Mouse (Mus musculus) erythroblast, embryonic 14.5 days (primary cell): ENCODE results near the gene Rnf169. TPM values are rescaled to one million over a fixed set of nuclear protein-coding genes. Genes with fewer than 3 reads are reported as not detected.

Experiments
- H3K27me3 ChIP-seq: 2 replicates; pipeline ENCODE4 v1.6.1; 2012; ENCODE audit warnings: inconsistent platforms; ENCODE audit not compliant: control insufficient read depth
- H3K36me3 ChIP-seq: 2 replicates; pipeline ENCODE4 v1.6.1; 2012; ENCODE audit warnings: mild to moderate bottlenecking, inconsistent platforms; ENCODE audit not compliant: control insufficient read depth
- H3K4me1 ChIP-seq: 2 replicates; pipeline ENCODE4 v1.6.1; 2012; ENCODE audit warnings: inconsistent platforms; ENCODE audit not compliant: control insufficient read depth
- H3K4me3 ChIP-seq: replicated peaks from 2 replicates; pipeline ENCODE3; 2012; ENCODE audit warnings: moderate library complexity, mild to moderate bottlenecking, inconsistent platforms
- H3K9me3 ChIP-seq: 2 replicates; pipeline ENCODE4 v1.6.1; 2012; ENCODE audit warnings: low read length, inconsistent platforms, mixed read lengths; ENCODE audit not compliant: control insufficient read depth
- GATA1 ChIP-seq: IDR thresholded peaks from 2 replicates; pipeline ENCODE4 v1.6.1; 2012; ENCODE audit warnings: low read length, inconsistent platforms, mixed read lengths
- TAL1 ChIP-seq: IDR thresholded peaks from 3 replicates; pipeline ENCODE4 v1.6.1; 2012; ENCODE audit warnings: low read length, inconsistent platforms, mixed read lengths
- polyA plus RNA-seq: library from polyadenylated mRNA; stranded (reverse); fragments of >175 nt; gene quantifications from 2 replicates; pipeline ENCODE4 v1.2.3, GENCODE M21; 2012

Rnf169 gene
- polyA plus RNA-seq, 1 experiment: 0.08 TPM

GRCm38 (mm10) chr7:99911038-99911437 lies 69.2 kb downstream of the Rnf169 start:
- Histone ChIP-seq H3K4me1 (peaks cover 30% of the 10 kb centered on the region), H3K36me3 (no peaks in the 10 kb centered on the region), H3K4me3 (no peak overlapping the region), H3K27me3 (peaks cover 20% of the 10 kb centered on the region), H3K9me3 (no peaks in the 10 kb centered on the region)
- TF ChIP-seq GATA1: no peak

DNA sequence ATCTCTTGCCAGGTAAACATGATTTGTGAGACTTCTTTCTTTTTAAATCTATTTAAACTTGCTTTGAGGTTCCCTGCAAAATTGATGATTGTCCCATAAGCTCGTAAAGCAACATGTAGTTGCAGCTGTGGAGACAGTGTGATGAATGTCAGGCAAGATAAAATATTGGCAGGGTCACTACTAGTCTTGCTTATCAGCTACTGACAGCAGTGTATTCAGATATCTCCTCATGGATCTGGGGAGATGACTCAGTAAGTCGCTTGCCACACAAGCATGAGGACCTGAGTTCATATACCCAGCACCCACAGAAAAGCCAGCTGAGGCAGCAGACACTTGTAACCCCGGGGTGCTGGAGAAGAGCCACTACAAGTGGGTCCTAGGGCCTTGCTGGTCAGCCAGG lies 72.8 kb downstream of the Rnf169 start:
- no peaks in the 10 kb centered on the region for H3K36me3 ChIP-seq
- H3K9me3 ChIP-seq: no peaks in the 10 kb centered on the region
- no peaks in the 10 kb centered on the region for H3K27me3 ChIP-seq
- TF ChIP-seq GATA1 (0 out of 2 replicates have a peak, but pooled peaks have one; percentile 17), TAL1 (0 out of 3 replicates have a peak, but pooled peaks have one; percentile 16)
- H3K4me1 ChIP-seq: peaks cover 34% of the 10 kb centered on the region
- H3K4me3 ChIP-seq: no peak overlapping the region

- Histone ChIP-seq H3K4me1 (peaks cover 34% of the 10 kb centered on the region), H3K36me3 (no peaks in the 10 kb centered on the region), H3K27me3 (no peaks in the 10 kb centered on the region; the same call in 1 of the 2 replicates), H3K9me3 (no peaks in the 10 kb centered on the region), H3K4me3 (no peak overlapping the region)
- TF ChIP-seq GATA1 (no peak), TAL1 (no peak)
Measured at GRCm38 (mm10) chr7:99906346-99906745, 73.9 kb downstream of the Rnf169 start.

- TF ChIP-seq GATA1: no peak
- no peak for TF ChIP-seq TAL1
- Histone ChIP-seq H3K36me3 (no peaks in the 10 kb centered on the region), H3K4me1 (peaks cover 34% of the 10 kb centered on the region), H3K4me3 (no peak overlapping the region), H3K9me3 (no peaks in the 10 kb centered on the region), H3K27me3 (no peaks in the 10 kb centered on the region; the same call in 1 of the 2 replicates)
Measured at GRCm38 (mm10) chr7:99904421-99905005, 75.7 kb downstream of the Rnf169 start.

DNA sequence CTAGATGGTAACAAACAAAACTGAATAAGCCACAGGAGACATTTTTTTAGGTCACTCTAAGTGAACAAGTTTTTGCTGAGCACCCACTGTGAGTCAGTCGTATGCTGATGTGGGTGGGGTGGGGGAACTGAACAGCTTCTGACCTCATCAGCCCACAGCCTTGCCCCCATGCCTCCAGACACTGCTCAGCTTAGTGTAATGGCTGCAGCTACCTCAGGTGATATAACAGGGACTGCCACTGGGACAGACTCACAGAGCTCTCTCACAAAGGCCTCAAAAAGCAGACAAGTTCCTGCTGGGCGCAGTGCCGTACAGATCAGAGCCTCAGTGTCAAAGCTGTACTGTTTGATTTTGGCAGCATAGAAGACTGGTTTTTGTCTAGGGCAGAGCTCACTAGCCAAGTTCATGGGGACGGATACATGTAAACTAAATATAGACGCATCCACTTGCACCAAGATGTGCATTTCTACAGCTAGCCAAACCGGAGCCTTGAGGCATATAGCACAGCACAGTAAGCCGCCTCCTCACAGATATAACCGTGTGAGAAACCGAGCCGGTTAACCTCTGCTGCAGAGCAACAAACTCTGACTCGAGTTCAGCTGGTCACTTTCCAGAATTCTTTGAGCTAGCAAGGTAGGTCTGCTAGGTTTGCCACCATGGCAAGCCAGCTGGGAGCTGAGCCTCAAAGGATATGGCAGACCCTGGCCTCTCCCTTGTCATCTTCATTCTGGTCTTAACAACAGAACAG lies 77.2 kb downstream of the Rnf169 start:
- H3K27me3 ChIP-seq: no peaks in the 10 kb centered on the region; the same call in 1 of the 2 replicates
- H3K4me1 ChIP-seq: peaks cover 24% of the 10 kb centered on the region
- no peaks in the 10 kb centered on the region for H3K36me3 ChIP-seq
- TF ChIP-seq GATA1 (no peak), TAL1 (no peak)
- no peak overlapping the region for H3K4me3 ChIP-seq
- H3K9me3 ChIP-seq: no peaks in the 10 kb centered on the region

DNA sequence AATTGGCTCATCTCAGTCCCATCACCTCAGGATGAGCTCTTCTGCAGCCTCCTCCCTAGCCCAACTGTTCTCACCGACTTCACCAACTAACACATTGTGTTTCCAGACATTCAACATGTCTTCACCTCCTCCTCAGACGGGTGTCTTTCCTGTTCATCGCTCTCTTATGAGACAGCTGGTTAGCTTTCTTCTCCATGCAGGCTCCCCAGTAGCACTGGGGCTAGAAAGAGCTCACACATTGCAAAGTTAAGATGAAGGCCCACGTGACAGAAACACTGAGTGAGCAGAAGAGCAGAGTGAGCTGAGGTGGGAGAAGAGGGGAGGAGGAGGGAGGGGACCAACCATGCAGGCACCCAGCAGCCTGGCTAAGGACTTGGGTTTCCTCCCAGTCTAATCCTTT lies 78.0 kb downstream of the Rnf169 start:
- Histone ChIP-seq H3K9me3 (no peaks in the 10 kb centered on the region), H3K4me3 (no peak overlapping the region), H3K27me3 (no peaks in the 10 kb centered on the region; the same call in 1 of the 2 replicates), H3K36me3 (no peaks in the 10 kb centered on the region), H3K4me1 (peaks cover 16% of the 10 kb centered on the region)
- TF ChIP-seq TAL1 (no peak), GATA1 (no peak)

DNA sequence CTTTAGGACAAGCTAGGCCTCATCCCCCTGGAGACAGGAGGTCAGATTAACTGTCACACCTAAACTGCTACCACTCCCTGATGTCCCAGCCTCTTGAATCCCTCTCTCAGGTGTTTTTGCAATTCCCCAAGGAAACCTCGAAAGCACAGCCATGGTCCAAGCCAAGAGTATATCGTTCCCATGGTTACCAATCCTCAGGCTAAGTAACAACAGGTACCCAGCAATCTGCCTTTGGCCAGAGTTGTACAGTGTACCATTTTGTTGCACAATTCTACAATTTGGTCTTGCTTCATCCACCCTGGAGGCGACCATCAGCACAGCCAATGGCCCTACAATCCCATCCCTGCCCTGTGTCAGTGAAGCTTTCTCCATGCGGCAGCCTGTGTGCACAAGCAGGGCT lies 83.3 kb downstream of the Rnf169 start:
- Histone ChIP-seq H3K4me1 (no peaks in the 10 kb centered on the region), H3K27me3 (no peaks in the 10 kb centered on the region; the same call in 1 of the 2 replicates), H3K36me3 (no peaks in the 10 kb centered on the region)

DNA sequence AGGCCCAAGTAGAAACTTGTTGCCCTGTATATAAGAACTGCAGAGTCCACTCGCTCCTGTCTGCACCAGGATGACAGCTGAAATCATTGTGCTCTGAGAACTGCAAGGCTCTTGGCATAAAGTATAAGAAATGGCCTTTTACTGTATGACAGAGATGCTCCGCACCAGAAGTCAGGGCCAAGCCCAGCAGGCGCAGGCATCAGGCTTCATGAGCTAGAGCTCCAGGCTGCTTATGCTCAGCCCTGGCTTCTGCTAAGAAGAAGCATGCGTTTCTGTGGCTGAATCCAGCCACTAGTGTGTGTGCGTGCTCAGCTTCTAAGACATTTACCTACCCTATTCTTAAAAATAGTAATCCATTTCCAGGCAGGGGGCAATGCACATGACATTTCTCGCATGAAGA lies 85.8 kb downstream of the Rnf169 start:
- no peaks in the 10 kb centered on the region for H3K9me3 ChIP-seq
- H3K27me3 ChIP-seq: 0 out of 2 replicates have a peak, but pooled peaks cover 2% of the 10 kb centered on the region
- no peak overlapping the region for H3K4me3 ChIP-seq

More for the DNA sequence above, 83.3 kb downstream of the Rnf169 start:
- H3K4me3 ChIP-seq: no peak overlapping the region
- TF ChIP-seq TAL1 (no peak), GATA1 (no peak)
- no peaks in the 10 kb centered on the region for H3K9me3 ChIP-seq

GRCm38 (mm10) chr7:99893967-99894366 lies 86.3 kb downstream of the Rnf169 start:
- H3K9me3 ChIP-seq: no peaks in the 10 kb centered on the region
- TF ChIP-seq GATA1 (no peak), TAL1 (no peak)
- peaks cover 2% of the 10 kb centered on the region; the same call in 1 of the 2 replicates for H3K4me1 ChIP-seq
- H3K27me3 ChIP-seq: 0 out of 2 replicates have a peak, but pooled peaks cover 2% of the 10 kb centered on the region
- H3K4me3 ChIP-seq: no peak overlapping the region
- H3K36me3 ChIP-seq: no peaks in the 10 kb centered on the region

More for the DNA sequence above, 85.8 kb downstream of the Rnf169 start:
- H3K36me3 ChIP-seq: no peaks in the 10 kb centered on the region
- peaks cover under 1% of the 10 kb centered on the region; the same call in 1 of the 2 replicates for H3K4me1 ChIP-seq
- TF ChIP-seq TAL1 (no peak), GATA1 (no peak)
